Mouse (Mus musculus) retina, embryonic 14.5 days (tissue): Measurements from ENCODE around the gene Spats2l.
A peak's percentile ranks its signal among the peaks of the same experiment; 100 is the strongest.

ENCODE experiments used
- DNase-seq: peaks from one replicate; pipeline ENCODE4 v3.0.0-alpha.2; 2015; ENCODE audit warnings: low spot score

Gene Spats2l

DNA sequence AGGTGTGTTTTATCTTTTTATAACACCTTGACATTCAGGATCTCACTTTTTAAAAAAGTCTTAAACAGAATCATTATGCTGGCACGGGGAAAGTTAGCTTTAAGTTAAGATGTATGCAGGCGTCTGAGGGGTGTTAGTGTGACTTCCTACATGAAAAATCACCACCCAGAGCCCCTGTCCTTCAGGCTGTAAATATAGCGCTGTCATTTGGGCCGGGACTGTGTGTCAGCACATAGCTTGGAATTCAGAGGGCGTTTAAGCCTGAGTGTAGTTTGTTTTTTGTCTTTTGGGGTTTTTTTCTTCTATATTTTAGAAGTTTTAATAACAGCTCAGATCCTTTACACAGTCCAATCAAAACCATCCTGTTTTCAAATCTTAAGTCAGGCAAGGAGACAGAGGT, 115.8 kb downstream of the Spats2l start:
- no peak for DNase-seq

DNA sequence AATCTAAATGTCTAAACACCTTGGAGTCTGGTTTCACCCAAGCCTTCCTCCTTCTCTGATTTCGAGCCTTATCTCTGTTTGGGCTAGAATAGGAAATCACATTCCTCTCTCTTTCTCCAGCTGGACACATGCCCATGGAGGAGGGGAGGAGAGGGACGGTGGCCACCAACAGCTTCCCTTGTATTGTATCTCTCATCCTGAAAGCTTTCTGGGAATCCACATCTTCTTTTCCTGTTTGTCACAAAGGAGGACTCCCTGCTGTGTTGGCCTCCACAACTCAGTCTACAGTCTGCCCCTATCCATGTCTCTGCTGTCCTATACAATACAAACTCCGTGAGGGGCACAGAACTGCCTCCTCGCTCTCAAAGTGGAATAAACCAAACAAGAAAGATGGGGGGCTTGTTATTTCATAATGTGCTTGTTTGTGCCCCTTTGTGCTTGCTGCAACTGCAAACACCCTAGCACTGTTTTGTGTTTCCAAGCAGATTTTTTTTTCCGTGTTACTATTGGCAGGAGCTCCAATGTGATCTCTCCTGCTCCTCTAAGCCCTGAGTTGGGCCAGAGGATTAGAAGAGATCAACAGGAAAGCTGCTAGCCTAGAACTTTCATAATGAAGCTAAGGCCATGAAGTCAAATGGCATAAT, 116.4 kb downstream of the Spats2l start:
- peak; percentile 50 for DNase-seq

GRCm38 (mm10) chr1:57890903-57891267, 116.9 kb downstream of the Spats2l start:
- no peak for DNase-seq

- DNase-seq: no peak
Measured at GRCm38 (mm10) chr1:57901494-57901893, 127.5 kb downstream of the Spats2l start.

DNA sequence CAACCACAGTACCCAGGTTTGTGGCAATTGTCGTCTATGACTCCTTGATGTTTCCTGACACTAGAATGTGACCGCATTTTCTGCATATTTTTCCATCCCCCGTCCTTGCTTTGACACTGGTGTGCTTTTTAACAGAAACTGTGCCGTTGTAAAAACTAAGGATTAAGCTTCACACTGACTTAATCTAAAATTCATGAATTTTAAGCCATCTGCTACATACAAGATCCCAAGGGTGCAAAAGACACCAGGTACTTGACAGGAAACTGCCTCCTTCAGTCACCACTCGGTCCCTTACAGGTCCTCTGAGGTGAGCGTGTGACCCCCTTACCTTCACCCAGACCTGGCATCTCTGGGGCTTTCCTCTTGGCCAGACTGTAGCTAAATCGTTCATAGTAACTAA, 129.8 kb downstream of the Spats2l start:
- DNase-seq: no peak

GRCm38 (mm10) chr1:57905912-57906311, 131.9 kb downstream of the Spats2l start:
- DNase-seq: no peak

DNA sequence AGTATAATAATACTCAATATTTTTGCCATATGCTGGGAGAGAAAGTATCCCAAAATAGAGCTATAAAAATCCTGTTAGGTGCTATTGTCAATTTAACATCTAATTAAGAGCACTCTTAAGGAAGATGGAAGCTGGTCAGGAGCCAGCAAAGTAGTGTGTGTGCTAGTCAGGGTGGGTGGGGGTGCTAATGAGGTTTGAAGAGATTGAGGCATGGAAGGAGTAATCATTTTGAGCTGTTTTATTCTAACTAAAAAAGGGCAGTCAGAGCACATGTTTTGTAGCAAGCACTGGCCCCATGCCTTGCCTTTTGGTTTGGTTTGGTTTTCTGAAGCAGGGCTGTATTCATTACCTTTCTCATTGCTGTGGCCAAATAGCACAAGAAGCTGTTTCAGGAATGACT, 132.3 kb downstream of the Spats2l start:
- no peak for DNase-seq

DNA sequence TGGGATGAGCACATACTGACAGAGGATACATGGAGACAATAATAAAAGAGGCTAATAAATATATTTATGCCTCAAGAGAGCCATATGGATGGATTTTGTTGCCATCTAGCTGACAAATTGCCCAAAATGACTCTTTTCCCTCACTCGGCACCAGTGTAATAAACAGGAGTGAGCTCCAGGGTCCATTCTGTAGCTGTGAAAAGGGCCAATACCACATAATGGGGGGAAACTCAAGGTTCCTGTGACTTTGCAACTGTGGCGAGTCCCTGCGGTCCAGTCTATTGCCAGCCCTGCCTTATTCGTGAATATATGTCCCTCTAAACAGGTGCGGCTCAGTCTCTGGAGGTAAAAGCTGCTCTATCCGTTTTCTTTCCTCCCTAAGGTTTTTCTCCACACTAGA, 137.6 kb downstream of the Spats2l start:
- no peak for DNase-seq

- no peak for DNase-seq
Measured at GRCm38 (mm10) chr1:57917342-57917741, 143.4 kb downstream of the Spats2l start.

DNA sequence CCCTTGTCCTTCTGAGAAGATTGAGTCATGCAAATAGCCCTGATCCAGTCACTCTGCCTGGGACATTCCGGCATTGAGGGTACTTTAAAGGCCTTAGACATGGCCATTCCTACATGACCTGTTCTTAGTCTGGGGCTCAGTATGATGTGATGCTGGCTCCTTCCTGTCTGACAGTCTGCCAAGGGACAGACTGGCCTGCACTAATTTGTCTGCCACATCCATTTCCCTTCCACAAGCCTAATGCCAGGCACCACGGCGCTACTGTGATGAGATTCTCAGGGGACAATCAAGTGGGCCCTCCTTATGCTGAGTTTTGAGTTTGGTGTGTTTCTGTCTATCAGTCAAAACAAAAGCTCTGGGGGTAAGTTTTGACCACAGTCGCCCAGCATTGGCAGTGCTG, 144.6 kb downstream of the Spats2l start:
- DNase-seq: no peak

- no peak for DNase-seq
Measured at GRCm38 (mm10) chr1:57934287-57934686, 160.3 kb downstream of the Spats2l start.

DNA sequence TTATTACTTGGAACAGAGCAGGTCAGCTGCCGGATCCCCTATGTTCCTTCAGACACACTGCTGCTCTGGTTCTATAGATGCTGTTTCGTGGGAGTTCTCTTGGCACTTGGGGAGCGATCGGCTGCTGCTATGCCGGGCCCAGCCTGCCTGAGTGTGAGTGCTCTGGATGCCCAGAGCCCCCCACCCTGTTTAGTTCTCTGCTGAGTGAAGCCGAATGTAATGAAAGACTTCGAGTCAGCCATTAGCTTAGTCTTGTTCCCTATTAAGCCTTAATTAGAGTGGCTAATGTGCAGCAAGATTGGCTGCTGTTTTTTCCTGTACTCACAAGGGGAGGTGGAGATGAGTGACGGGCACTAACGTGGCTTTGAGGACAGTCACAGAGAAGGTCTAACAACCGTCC, 166.7 kb downstream of the Spats2l start:
- DNase-seq: peak; percentile 58

DNA sequence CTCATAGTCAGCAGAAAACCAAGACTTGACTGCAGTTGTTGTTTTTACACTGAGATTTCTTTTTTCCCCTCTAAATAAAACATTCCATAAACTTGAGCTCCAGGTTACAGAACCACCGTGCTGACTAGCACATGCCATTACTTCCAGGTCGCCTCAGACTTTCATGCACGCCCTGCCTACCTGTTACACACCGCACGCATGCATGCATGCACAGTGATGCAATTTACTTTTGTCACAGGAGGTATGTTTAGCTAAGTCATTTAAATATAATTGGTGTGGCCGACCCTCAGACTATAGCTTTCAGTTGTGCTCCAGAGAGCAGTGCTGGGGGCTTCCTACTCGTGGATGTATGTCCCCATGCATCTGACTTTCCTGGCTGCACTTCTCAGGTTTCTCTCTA, 167.1 kb downstream of the Spats2l start:
- peak; percentile 8 for DNase-seq

DNA sequence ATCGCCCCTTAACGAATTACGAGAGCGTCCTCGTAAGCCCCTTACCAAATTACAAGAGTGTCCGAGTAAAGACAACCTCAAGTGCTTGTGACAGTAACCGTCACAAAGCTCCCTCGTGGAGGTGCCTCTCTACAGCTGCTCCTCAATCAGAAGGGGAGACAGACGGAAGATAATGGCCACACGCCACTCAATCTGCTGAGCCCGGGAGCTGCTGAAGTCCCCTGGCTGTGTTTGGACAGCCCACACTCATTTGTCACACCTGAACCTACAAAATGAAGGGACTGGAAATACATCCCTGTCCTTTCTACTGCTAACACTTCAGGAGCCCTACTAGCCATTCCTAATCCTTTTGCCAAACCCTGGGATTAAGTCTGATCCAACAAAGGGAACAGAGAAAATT, 167.8 kb downstream of the Spats2l start:
- DNase-seq: no peak

GRCm38 (mm10) chr1:57942215-57942614, 168.3 kb downstream of the Spats2l start:
- no peak for DNase-seq

DNA sequence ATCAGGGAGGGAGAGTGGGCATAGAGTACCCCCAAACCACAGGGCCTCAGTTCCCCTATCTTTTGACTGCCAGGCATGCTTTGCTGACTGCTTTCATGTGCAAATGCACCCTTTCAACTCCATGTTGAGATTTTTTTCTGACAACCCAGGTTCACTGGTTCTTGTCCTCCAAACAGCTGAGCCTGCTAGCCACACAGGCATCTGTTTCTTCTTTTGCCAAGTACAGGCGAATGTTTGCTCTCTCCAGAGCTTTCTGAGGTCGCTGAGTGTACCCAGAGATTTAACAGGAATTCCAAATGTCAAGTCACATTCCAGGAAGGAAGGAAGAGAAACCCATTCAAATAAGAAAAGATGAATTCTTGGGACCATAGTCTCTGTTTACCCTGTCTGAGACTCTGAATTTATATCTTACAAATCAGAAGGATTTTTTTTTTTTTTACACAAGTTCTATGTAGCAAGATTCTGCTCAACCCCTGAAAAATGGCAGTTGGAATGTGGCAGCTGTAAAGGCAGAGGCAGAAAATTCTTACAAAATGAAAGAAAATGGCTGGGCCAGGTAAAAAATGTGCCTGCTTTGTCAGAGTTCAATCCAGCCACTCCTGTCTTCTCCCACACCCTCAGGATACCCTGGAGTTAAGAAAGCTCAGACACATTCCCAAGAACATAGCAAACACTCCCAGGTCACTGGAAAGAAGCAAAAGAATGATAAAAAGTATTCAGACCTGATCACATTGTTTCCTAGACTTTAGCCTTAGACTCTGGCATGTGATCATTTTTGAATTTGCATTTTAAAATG, 173.8 kb downstream of the Spats2l start:
- DNase-seq: no peak

DNA sequence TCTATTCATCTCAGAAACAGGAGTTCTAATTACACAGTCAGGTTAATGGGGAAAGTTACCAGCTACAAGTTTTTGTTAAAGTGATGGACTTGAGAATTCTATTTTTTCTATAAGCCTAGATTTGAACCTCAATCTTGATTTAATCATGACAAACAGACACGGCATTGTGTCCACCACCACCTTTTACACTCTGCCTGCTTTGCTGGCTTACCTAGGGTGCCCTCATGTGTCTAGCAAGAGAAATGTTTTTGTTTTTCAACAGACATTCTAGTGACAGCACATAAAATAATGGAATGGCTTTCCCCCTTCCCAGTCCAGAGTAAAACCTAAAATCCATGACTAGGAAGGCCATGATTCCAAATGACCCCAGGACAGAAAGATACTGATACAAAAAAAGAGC, 175.2 kb downstream of the Spats2l start:
- DNase-seq: peak; percentile 48

GRCm38 (mm10) chr1:57949716-57950115, 175.8 kb downstream of the Spats2l start:
- no peak for DNase-seq

- DNase-seq: no peak
Measured at GRCm38 (mm10) chr1:57952509-57952908, 178.5 kb downstream of the Spats2l start.

GRCm38 (mm10) chr1:57953586-57954375, 179.8 kb downstream of the Spats2l start:
- no peak for DNase-seq

GRCm38 (mm10) chr1:57954376-57954765, 180.4 kb downstream of the Spats2l start:
- DNase-seq: no peak

- no peak for DNase-seq
Measured at GRCm38 (mm10) chr1:57955774-57956173, 181.8 kb downstream of the Spats2l start.
